Mouse (Mus musculus) stomach, postnatal 0 days (tissue): Measurements from ENCODE around the gene Hpdl.

Source experiments
- CTCF ChIP-seq: IDR thresholded peaks from 2 replicates; pipeline ENCODE4 v1.5.1; 2016; ENCODE audit warnings: antibody characterized with exemption, low read depth, mild to moderate bottlenecking, moderate library complexity
- EP300 ChIP-seq: optimal IDR thresholded peaks from 2 replicates; pipeline ENCODE3; 2016; ENCODE audit warnings: antibody characterized with exemption

- TF ChIP-seq CTCF (no peak), EP300 (no peak)
Observed at GRCm38 (mm10) chr4:116781366-116781765, 40.1 kb downstream of the Hpdl start.
